Mouse (Mus musculus) CH12.LX (cell line): ENCODE results near the gene Crygb. TPM values are rescaled to one million over a fixed set of nuclear protein-coding genes. Genes with fewer than 3 reads are reported as not detected.

Source experiments
- DNase-seq: peaks from one replicate; pipeline ENCODE4 v3.0.0-alpha.2; 2013; ENCODE audit errors: extremely low read depth
- H3K27ac ChIP-seq: 2 replicates; pipeline ENCODE4 v1.5.1; 2012; ENCODE audit warnings: low read depth, mild to moderate bottlenecking, control low read depth, moderate library complexity; ENCODE audit not compliant: insufficient read depth
- H3K27me3 ChIP-seq: replicated peaks from 2 replicates; pipeline ENCODE3; 2012; ENCODE audit warnings: inconsistent platforms
- H3K36me3 ChIP-seq, 2 experiments: replicated peaks in 1 of 2; 2 replicates each; pipeline versions ENCODE3 to v1.6.1; 2012; ENCODE audit warnings: inconsistent platforms in 1 of 2, low read length in 1 of 2, mild to moderate bottlenecking in 1 of 2, mixed read lengths in 1 of 2, moderate library complexity in 1 of 2; ENCODE audit not compliant: control insufficient read depth in 1 of 2, insufficient read depth in 1 of 2
- H3K4me1 ChIP-seq, 2 experiments: 2 replicates each; pipeline ENCODE4 v1.6.1; 2012; ENCODE audit warnings: inconsistent platforms in 1 of 2, moderate library complexity in 1 of 2; ENCODE audit not compliant: insufficient read depth in 2 of 2, control insufficient read depth in 1 of 2
- H3K4me2 ChIP-seq: 2 replicates; pipeline ENCODE4 v1.6.1; 2012; ENCODE audit warnings: low read depth, mild to moderate bottlenecking, control low read depth; ENCODE audit not compliant: poor library complexity, insufficient read depth, severe bottlenecking
- H3K4me3 ChIP-seq, 3 experiments: fragments of 150-350 bp in 1 of 3; sonication (generic) in 1 of 3; replicated peaks in 1 of 3; 2 replicates each; pipeline versions ENCODE3 to v1.5.1; 2011 to 2012; ENCODE audit warnings: low read depth in 2 of 3, low read length in 2 of 3, mild to moderate bottlenecking in 2 of 3, moderate library complexity in 2 of 3, control low read depth in 1 of 3, improper control_type of control experiment in 1 of 3, inconsistent platforms in 1 of 3, mixed read lengths in 1 of 3; ENCODE audit not compliant: poor library complexity in 1 of 3
- H3K79me2 ChIP-seq: replicated peaks from 2 replicates; pipeline ENCODE4 v1.6.1; 2012; ENCODE audit warnings: mild to moderate bottlenecking, moderate library complexity; ENCODE audit not compliant: control insufficient read depth, poor library complexity, insufficient read depth, severe bottlenecking; ENCODE audit errors: extremely low read depth
- H3K9ac ChIP-seq: 2 replicates; pipeline ENCODE4 v1.6.1; 2012; ENCODE audit warnings: low read depth, mild to moderate bottlenecking, control low read depth, moderate library complexity; ENCODE audit not compliant: insufficient read depth
- H3K9me3 ChIP-seq: replicated peaks from 2 replicates; pipeline ENCODE3; 2012; ENCODE audit warnings: low read length, inconsistent platforms, mixed read lengths
- BHLHE40 ChIP-seq: IDR thresholded peaks from 2 replicates; pipeline ENCODE4 v1.6.1; 2011; ENCODE audit warnings: mild to moderate bottlenecking, low read depth, low read length, improper control_type of control experiment
- CHD1 ChIP-seq: IDR thresholded peaks from 2 replicates; pipeline ENCODE4 v1.6.1; 2012; ENCODE audit warnings: low read depth, low read length, improper control_type of control experiment, inconsistent platforms
- E2F4 ChIP-seq: IDR thresholded peaks from 2 replicates; pipeline ENCODE4 v1.6.1; 2011; ENCODE audit warnings: low read depth, low read length, improper control_type of control experiment; ENCODE audit not compliant: insufficient replicate concordance
- ELF1 ChIP-seq: IDR thresholded peaks from 2 replicates; pipeline ENCODE4 v1.6.1; 2014; ENCODE audit warnings: low read depth, mild to moderate bottlenecking, inconsistent platforms, low read length, improper control_type of control experiment
- ETS1 ChIP-seq: conservative IDR thresholded peaks from 2 replicates; pipeline ENCODE4 v1.6.1; 2012; ENCODE audit warnings: low read depth, mild to moderate bottlenecking, inconsistent platforms, low read length, improper control_type of control experiment, moderate library complexity
- GABPA ChIP-seq: IDR thresholded peaks from 2 replicates; pipeline ENCODE4 v1.6.1; 2012; ENCODE audit warnings: low read depth, low read length, improper control_type of control experiment, inconsistent platforms; ENCODE audit not compliant: insufficient replicate concordance
- HCFC1 ChIP-seq: IDR thresholded peaks from 2 replicates; pipeline ENCODE4 v1.6.1; 2012; ENCODE audit warnings: low read depth, mild to moderate bottlenecking, inconsistent platforms, low read length, improper control_type of control experiment
- IRF4 ChIP-seq: IDR thresholded peaks from 2 replicates; pipeline ENCODE4 v1.6.1; 2014; ENCODE audit warnings: low read depth, mild to moderate bottlenecking, inconsistent platforms, low read length, improper control_type of control experiment
- JUN ChIP-seq: IDR thresholded peaks from 2 replicates; pipeline ENCODE4 v1.6.1; 2011; ENCODE audit warnings: low read depth, mild to moderate bottlenecking, low read length, improper control_type of control experiment, moderate library complexity; ENCODE audit not compliant: insufficient read depth
- KAT2A ChIP-seq: IDR thresholded peaks from 2 replicates; pipeline ENCODE4 v1.6.1; 2012; ENCODE audit warnings: low read length, improper control_type of control experiment, inconsistent platforms; ENCODE audit not compliant: insufficient replicate concordance
- MAFK ChIP-seq: IDR thresholded peaks from 2 replicates; pipeline ENCODE4 v1.6.1; 2011; ENCODE audit warnings: low read length, improper control_type of control experiment; ENCODE audit not compliant: insufficient replicate concordance
- MAX ChIP-seq: IDR thresholded peaks from 2 replicates; pipeline ENCODE4 v1.6.1; 2011; ENCODE audit warnings: low read length, improper control_type of control experiment
- MEF2A ChIP-seq: IDR thresholded peaks from 2 replicates; pipeline ENCODE4 v1.6.1; 2014; ENCODE audit warnings: low read depth, mild to moderate bottlenecking, inconsistent platforms, low read length, improper control_type of control experiment, borderline replicate concordance
- MYC ChIP-seq: IDR thresholded peaks from 2 replicates; pipeline ENCODE4 v1.6.1; 2011; ENCODE audit warnings: low read depth, mild to moderate bottlenecking, improper control_type of control experiment, low read length
- NELFE ChIP-seq: IDR thresholded peaks from 2 replicates; pipeline ENCODE4 v1.6.1; 2011; ENCODE audit warnings: low read depth, low read length, improper control_type of control experiment
- NRF1 ChIP-seq: IDR thresholded peaks from 2 replicates; pipeline ENCODE4 v1.6.1; 2014; ENCODE audit warnings: low read depth, mild to moderate bottlenecking, inconsistent platforms, low read length, improper control_type of control experiment, moderate library complexity
- PAX5 ChIP-seq: IDR thresholded peaks from 2 replicates; pipeline ENCODE4 v1.6.1; 2012; ENCODE audit warnings: low read length, inconsistent platforms, mixed read lengths
- RAD21 ChIP-seq: IDR thresholded peaks from 2 replicates; pipeline ENCODE4 v1.6.1; 2011; ENCODE audit warnings: low read depth, mild to moderate bottlenecking, low read length, improper control_type of control experiment, moderate library complexity
- RCOR1 ChIP-seq: conservative IDR thresholded peaks from 2 replicates; pipeline ENCODE4 v1.6.1; 2012; ENCODE audit warnings: low read depth, mild to moderate bottlenecking, inconsistent platforms, low read length, improper control_type of control experiment
- ZC3H11A ChIP-seq: IDR thresholded peaks from 2 replicates; pipeline ENCODE4 v1.6.1; 2012; ENCODE audit warnings: low read depth, mild to moderate bottlenecking, inconsistent platforms, low read length, improper control_type of control experiment
- ZMIZ1 ChIP-seq: IDR thresholded peaks from 2 replicates; pipeline ENCODE4 v1.6.1; 2012; ENCODE audit warnings: low read depth, mild to moderate bottlenecking, inconsistent platforms, low read length, improper control_type of control experiment
- dilution Hi-C: fragments of 300-500 bp; cut with MboI; formaldehyde crosslinking; loops from 2 replicates; pipeline ENCODE4 v1.14.3; 2020; ENCODE audit warnings: low sequenced_read_pairs; ENCODE audit not compliant: extremely low pct_unique_long_range_greater_than_20kb, extremely low pct_ligation_motif_present
- in situ Hi-C: fragments of 300-500 bp; cut with MboI; formaldehyde crosslinking; loops from 3 replicates; pipeline ENCODE4 v1.14.3; 2019; ENCODE audit warnings: low sequenced_read_pairs, low pct_ligation_motif_present, low pct_unique_long_range_greater_than_20kb, mixed read lengths
- polyA plus RNA-seq: library from polyadenylated mRNA; unstranded; fragments of >175 nt; gene quantifications from 2 replicates; pipeline ENCODE4 v1.2.1, GENCODE M21; 2012; ENCODE audit warnings: low read depth; ENCODE audit not compliant: insufficient read length
- total RNA-seq, 2 experiments: library from RNA; depleted of rRNA; stranded (reverse); fragments of 300-350 nt in 1 of 2; fragments of >200 nt in 1 of 2; gene quantifications; 2 replicates each; pipeline ENCODE4 v1.2.3; 2012 to 2014

Crygb gene
- total and polyA plus RNA-seq, 3 experiments, result not detected

GRCm38 (mm10) chr1:65118150-65118913, 36.2 kb upstream of the Crygb start:
- no peak overlapping the region for H3K9ac ChIP-seq
- dilution Hi-C loops, result no loop called here
- DNase-seq, result no peak

GRCm38 (mm10) chr1:65113536-65114172, 31.6 kb upstream of the Crygb start:
- no peaks in the 10 kb centered on the region for H3K27me3 ChIP-seq
- no peak overlapping the region for H3K4me3 ChIP-seq
- no peaks in the 10 kb centered on the region for H3K79me2 ChIP-seq
- TF ChIP-seq MAFK, result no peak
- no peak for TF ChIP-seq RCOR1
- no peak for TF ChIP-seq HCFC1
- no peak for TF ChIP-seq ETS1
- TF ChIP-seq JUN, result no peak
- TF ChIP-seq CHD1, result no peak
- no peak for TF ChIP-seq ZC3H11A
- no peak for TF ChIP-seq E2F4
- TF ChIP-seq, all 38 proteins: peak for 0
- dilution Hi-C loops, result no loop called here
- H3K9me3 ChIP-seq, result no peaks in the 10 kb centered on the region
- in situ Hi-C loops, result loop anchor here (10.0 kb wide), 1 partner anchor 61 kb away; no protein-coding TSS in a partner anchor
- H3K4me1 ChIP-seq, result peaks cover 0 to 16% of the 10 kb centered on the region in 2 experiments; a peak in 2 of 4 replicates
- H3K36me3 ChIP-seq, result no peaks in the 10 kb centered on the region
- H3K9ac ChIP-seq, result no peak overlapping the region
- no peak overlapping the region for H3K27ac ChIP-seq
- no peak for DNase-seq
- H3K4me2 ChIP-seq, result no peak overlapping the region

More at GRCm38 (mm10) chr1:65118150-65118913, 36.2 kb upstream of the Crygb start:
- Histone ChIP-seq H3K36me3 (no peaks in the 10 kb centered on the region), H3K4me3 (no peak overlapping the region), H3K27ac (no peak overlapping the region), H3K4me1 (no peaks in the 10 kb centered on the region), H3K79me2 (no peaks in the 10 kb centered on the region), H3K9me3 (no peaks in the 10 kb centered on the region), H3K27me3 (no peaks in the 10 kb centered on the region), H3K4me2 (no peak overlapping the region)
- in situ Hi-C loops, result loop anchor here (10.0 kb wide), 1 partner anchor 56 kb away; no protein-coding TSS in a partner anchor
- TF ChIP-seq IRF4, result no peak
- no peak for TF ChIP-seq E2F4
- no peak for TF ChIP-seq MEF2A
- no peak for TF ChIP-seq MAX
- no peak for TF ChIP-seq RCOR1
- TF ChIP-seq BHLHE40, result no peak
- TF ChIP-seq ELF1, result no peak
- TF ChIP-seq GABPA, result no peak
- no peak for TF ChIP-seq NELFE
- no peak for TF ChIP-seq ZMIZ1
- TF ChIP-seq PAX5, result no peak
- no peak for TF ChIP-seq KAT2A
- no peak for TF ChIP-seq MYC
- TF ChIP-seq HCFC1, result no peak
- TF ChIP-seq RAD21, result no peak
- TF ChIP-seq NRF1, result no peak
- TF ChIP-seq, all 38 proteins: peak for 0
